Mouse (Mus musculus) liver, embryonic 14.5 days (tissue): ENCODE data around the gene Iars2.

Experiments
- CTCF ChIP-seq: IDR thresholded peaks from 2 replicates; pipeline ENCODE4 v1.5.1; 2016; ENCODE audit warnings: antibody characterized with exemption, low read depth, control low read depth
- EP300 ChIP-seq: IDR thresholded peaks from 2 replicates; pipeline ENCODE4 v1.6.1; 2016; ENCODE audit warnings: antibody characterized with exemption, low read depth

DNA sequence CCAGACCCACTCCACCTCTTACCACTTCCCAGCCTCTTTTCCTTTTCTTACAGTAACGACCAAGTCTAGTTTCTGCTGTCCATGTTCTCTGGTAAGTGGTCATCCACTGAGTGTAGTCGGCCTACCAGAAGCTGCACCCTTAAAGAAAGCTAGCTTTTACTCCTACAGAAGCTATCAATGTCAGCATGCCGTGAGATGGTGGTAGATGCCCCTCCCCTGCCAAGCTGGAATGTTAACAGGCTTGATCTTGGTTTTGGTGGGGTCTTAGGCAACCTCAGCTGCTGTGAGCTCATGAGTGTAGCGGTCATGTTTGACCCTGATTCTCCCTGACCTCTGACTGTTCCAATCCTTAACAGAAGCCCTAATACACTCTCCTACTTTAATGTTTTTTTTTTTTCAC lies 29.0 kb upstream of the Iars2 start:
- TF ChIP-seq CTCF, result no peak
- no peak for TF ChIP-seq EP300
